Mouse (Mus musculus) heart, embryonic 16.5 days (tissue): Measurements from ENCODE around the gene Lpxn. TPM values are rescaled to one million over a fixed set of nuclear protein-coding genes. Genes with fewer than 3 reads are reported as not detected.
A peak's percentile ranks its signal among the peaks of the same experiment; 100 is the strongest.

Experiments
- ATAC-seq: fragments of 200-750 bp; cut with Nextera tagmentation; replicated peaks from 2 replicates; pipeline ENCODE4 v1.8.0; 2017; ENCODE audit warnings: moderate number of reproducible peaks; ENCODE audit not compliant: insufficient read depth, low FRiP score; ENCODE audit errors: extremely low read depth
- H3K27ac ChIP-seq: fragments of 300-500 bp; sonication (generic); 2 replicates; pipeline ENCODE4 v1.5.1; 2014; ENCODE audit warnings: mild to moderate bottlenecking, low read length, control low read depth, moderate library complexity
- H3K27me3 ChIP-seq: fragments of 300-500 bp; sonication (generic); 2 replicates; pipeline ENCODE4 v1.6.1; 2014; ENCODE audit warnings: low read length, mixed read lengths; ENCODE audit not compliant: control insufficient read depth, insufficient read depth
- H3K36me3 ChIP-seq: fragments of 300-500 bp; sonication (generic); 2 replicates; pipeline ENCODE4 v1.6.1; 2014; ENCODE audit not compliant: control insufficient read depth, insufficient read depth
- H3K4me1 ChIP-seq: fragments of 300-500 bp; sonication (generic); 2 replicates; pipeline ENCODE4 v1.6.1; 2014; ENCODE audit warnings: low read length, mixed read lengths; ENCODE audit not compliant: control insufficient read depth, insufficient read depth
- H3K4me2 ChIP-seq: fragments of 300-500 bp; sonication (generic); 2 replicates; pipeline ENCODE4 v1.6.1; 2014; ENCODE audit warnings: low read depth, mild to moderate bottlenecking, control low read depth, low read length
- H3K4me3 ChIP-seq: fragments of 300-500 bp; sonication (generic); 2 replicates; pipeline ENCODE4 v1.5.1; 2014; ENCODE audit warnings: mild to moderate bottlenecking, control low read depth, low read length
- H3K9ac ChIP-seq: fragments of 300-500 bp; sonication (generic); 2 replicates; pipeline ENCODE4 v1.6.1; 2014; ENCODE audit warnings: low read length, control low read depth
- H3K9me3 ChIP-seq: fragments of 300-500 bp; sonication (generic); replicated peaks from 2 replicates; pipeline ENCODE4 v1.6.1; 2016; ENCODE audit warnings: low read length; ENCODE audit not compliant: control insufficient read depth
- WGBS: fragments of 180-500 bp; shearing (Covaris S2); extraction: QIAGEN DNeasy Blood & Tissue Kit; methylation state at CpG from one replicate; pipeline ENCODE4 v1.1.7; 2014; 5-methylcytosine and 5-hydroxymethylcytosine counted together
- polyA plus RNA-seq: library from polyadenylated mRNA; unstranded; fragments of >200 nt; fragmentation: Nextera tagmentation; extraction: Ambion mirVana; gene quantifications from 2 replicates; pipeline ENCODE4 v1.2.1, GENCODE M21; 2015

The Lpxn gene
- polyA plus RNA-seq, 1 experiment from 2014 or later = 4.9 TPM

- no peak overlapping the region for H3K9ac ChIP-seq
- no peaks in the 10 kb centered on the region for H3K9me3 ChIP-seq
- 70% methylated on average over 1 of the region's 1 CpGs for WGBS
- H3K4me1 ChIP-seq = no peaks in the 10 kb centered on the region
- H3K36me3 ChIP-seq = no peaks in the 10 kb centered on the region
- no peak for ATAC-seq
- H3K4me3 ChIP-seq = no peak overlapping the region
- no peak overlapping the region for H3K27ac ChIP-seq
- no peaks in the 10 kb centered on the region for H3K27me3 ChIP-seq
- H3K4me2 ChIP-seq = no peak overlapping the region
Observed at GRCm38 (mm10) chr19:12818507-12818906, 22.5 kb downstream of the Lpxn start.

GRCm38 (mm10) chr19:12820383-12820782 lies 24.4 kb downstream of the Lpxn start:
- H3K27ac ChIP-seq = no peak overlapping the region
- no peak overlapping the region for H3K4me3 ChIP-seq
- H3K4me1 ChIP-seq = no peaks in the 10 kb centered on the region
- no peaks in the 10 kb centered on the region for H3K36me3 ChIP-seq
- WGBS = 27% methylated on average over 4 of the region's 4 CpGs
- no peak overlapping the region for H3K9ac ChIP-seq
- H3K27me3 ChIP-seq = no peaks in the 10 kb centered on the region
- H3K4me2 ChIP-seq = no peak overlapping the region
- H3K9me3 ChIP-seq = no peaks in the 10 kb centered on the region
- no peak for ATAC-seq

GRCm38 (mm10) chr19:12824549-12824948 lies 28.6 kb downstream of the Lpxn start:
- Histone ChIP-seq H3K9ac (no peak overlapping the region), H3K4me3 (no peak overlapping the region), H3K4me2 (no peak overlapping the region), H3K27me3 (no peaks in the 10 kb centered on the region), H3K36me3 (no peaks in the 10 kb centered on the region), H3K4me1 (no peaks in the 10 kb centered on the region), H3K9me3 (no peaks in the 10 kb centered on the region), H3K27ac (no peak overlapping the region)
- WGBS = 72% methylated on average over 4 of the region's 4 CpGs
- no peak for ATAC-seq

DNA sequence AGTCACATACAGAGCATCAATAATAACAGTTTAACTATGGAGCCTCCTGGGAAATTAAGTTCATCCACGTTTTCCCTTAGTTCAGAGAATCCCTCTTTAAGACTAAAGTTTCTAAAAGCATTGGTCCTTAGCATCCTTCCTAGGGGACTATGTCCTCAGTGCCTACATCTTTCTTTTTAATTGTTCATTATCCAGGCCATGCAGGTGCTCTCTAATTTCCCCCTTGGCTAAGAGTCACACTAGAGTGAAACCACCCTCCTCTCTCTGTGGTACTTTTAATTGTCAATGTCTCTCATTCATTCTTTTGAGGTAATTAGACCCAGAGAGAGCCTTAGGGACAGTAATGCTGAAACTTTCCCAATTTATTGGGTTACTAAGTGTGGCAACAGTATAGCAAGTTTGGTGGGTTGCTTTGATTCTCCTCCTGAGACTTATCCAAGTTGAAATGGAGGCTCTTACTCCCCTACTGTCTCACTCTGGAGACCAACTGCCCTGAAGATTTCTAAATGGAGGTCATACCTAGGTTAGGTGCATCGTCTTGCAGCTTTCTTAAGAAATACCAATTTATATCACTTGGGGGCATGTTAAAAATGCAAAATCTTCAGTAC lies 34.9 kb downstream of the Lpxn start:
- Histone ChIP-seq H3K27me3 (no peaks in the 10 kb centered on the region), H3K36me3 (no peaks in the 10 kb centered on the region), H3K4me1 (no peaks in the 10 kb centered on the region), H3K9me3 (no peaks in the 10 kb centered on the region), H3K27ac (no peak overlapping the region), H3K9ac (no peak overlapping the region), H3K4me2 (no peak overlapping the region), H3K4me3 (no peak overlapping the region)
- no peak for ATAC-seq
- 67% methylated on average over 2 of the region's 2 CpGs for WGBS

DNA sequence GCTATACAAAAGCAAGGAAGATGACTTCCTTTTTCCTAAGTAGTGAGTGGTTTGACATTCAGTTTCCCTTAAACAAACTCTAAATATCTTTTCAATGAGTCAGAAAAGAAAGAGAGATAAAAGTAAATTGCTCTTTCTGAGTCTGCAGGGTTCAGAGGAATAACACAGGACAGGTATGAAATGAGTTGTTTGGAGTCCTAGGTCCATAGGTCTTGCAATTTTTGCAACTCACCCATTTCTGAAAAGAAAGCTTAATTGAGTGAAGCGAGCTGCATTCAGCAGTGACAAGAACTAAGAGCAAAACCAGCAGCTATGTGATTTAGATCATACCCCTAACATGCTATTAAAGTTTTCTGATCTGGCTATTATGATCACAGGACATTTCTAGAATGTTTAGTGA lies 35.6 kb downstream of the Lpxn start:
- Histone ChIP-seq H3K9ac (no peak overlapping the region), H3K9me3 (no peaks in the 10 kb centered on the region), H3K4me1 (no peaks in the 10 kb centered on the region), H3K27me3 (no peaks in the 10 kb centered on the region), H3K4me2 (no peak overlapping the region), H3K27ac (no peak overlapping the region), H3K4me3 (no peak overlapping the region), H3K36me3 (no peaks in the 10 kb centered on the region)
- WGBS = 69% methylated on average over 1 of the region's 1 CpGs
- ATAC-seq = no peak

- Histone ChIP-seq H3K27ac (no peak overlapping the region), H3K9ac (no peak overlapping the region), H3K4me1 (no peaks in the 10 kb centered on the region), H3K4me2 (no peak overlapping the region), H3K9me3 (no peaks in the 10 kb centered on the region), H3K36me3 (no peaks in the 10 kb centered on the region), H3K27me3 (no peaks in the 10 kb centered on the region), H3K4me3 (no peak overlapping the region)
- 59% methylated on average over 3 of the region's 3 CpGs for WGBS
- ATAC-seq = peak; percentile 65
Observed at GRCm38 (mm10) chr19:12833625-12834024, 37.6 kb downstream of the Lpxn start.

GRCm38 (mm10) chr19:12838507-12838906 lies 42.5 kb downstream of the Lpxn start:
- no peaks in the 10 kb centered on the region for H3K27me3 ChIP-seq
- no peaks in the 10 kb centered on the region for H3K4me1 ChIP-seq
- H3K4me2 ChIP-seq = no peak overlapping the region
- no peaks in the 10 kb centered on the region for H3K36me3 ChIP-seq
- H3K9ac ChIP-seq = no peak overlapping the region
- no peak overlapping the region for H3K4me3 ChIP-seq
- no peaks in the 10 kb centered on the region for H3K9me3 ChIP-seq
- H3K27ac ChIP-seq = no peak overlapping the region
- 72% methylated on average over 1 of the region's 1 CpGs for WGBS
- no peak for ATAC-seq

GRCm38 (mm10) chr19:12846382-12846781 lies 50.4 kb downstream of the Lpxn start, which contains the start of gene Gm5244:
Gene Gm5244 (plus strand): TSS chr19:12846682.
- no peak for ATAC-seq
- H3K4me3 ChIP-seq = no peak within 1 kb of the TSS

GRCm38 (mm10) chr19:12856983-12857382 lies 61.0 kb downstream of the Lpxn start, which contains the start of gene Olfr1444:
Gene Olfr1444 (plus strand): TSS chr19:12857283.
- Histone ChIP-seq H3K4me3 (no peak within 1 kb of the TSS), H3K9me3 (no peaks in the 10 kb centered on the region), H3K36me3 (no peaks in the 10 kb centered on the region), H3K27me3 (no peaks in the 10 kb centered on the region), H3K4me1 (no peaks in the 10 kb centered on the region), H3K4me2 (no peak within 1 kb of the TSS), H3K9ac (no peak within 1 kb of the TSS), H3K27ac (no peak within 1 kb of the TSS)
- 36% methylated on average over 1 of the region's 1 CpGs for WGBS
- ATAC-seq = no peak

More at GRCm38 (mm10) chr19:12846382-12846781, 50.4 kb downstream of the Lpxn start, which contains the start of gene Gm5244:
- no peak within 1 kb of the TSS for H3K27ac ChIP-seq
- H3K36me3 ChIP-seq = no peaks in the 10 kb centered on the region
- H3K9ac ChIP-seq = no peak within 1 kb of the TSS
- H3K4me1 ChIP-seq = no peaks in the 10 kb centered on the region
- no peaks in the 10 kb centered on the region for H3K9me3 ChIP-seq
- H3K4me2 ChIP-seq = no peak within 1 kb of the TSS
- no peaks in the 10 kb centered on the region for H3K27me3 ChIP-seq
